Comparison of ENCODE assay signal across 8 mouse cellular contexts in genomic region chr9:62363619-62364018, GRCm38 (mm10). TPM values are rescaled to one million over a fixed set of nuclear protein-coding genes. Genes with fewer than 3 reads are reported as not detected.
DNase-seq lines count a peak whose midpoint lies in the region; ATAC-seq lines count a peak whose summit lies in the region.

No protein-coding gene starts in this region.

- peaks cover 75 to 100% of the 10 kb centered on the region in 2 experiments for H3K4me1 ChIP-seq in heart, embryonic 14.5 days (ENCODE audit: control insufficient read depth in 2 of 2, insufficient read depth in 2 of 2, low read length in 2 of 2)
- peaks cover 99% of the 10 kb centered on the region for H3K4me1 ChIP-seq in liver, embryonic 15.5 days (replicated peaks)
- peaks cover 55% of the 10 kb centered on the region for H3K4me1 ChIP-seq in neural tube, embryonic 11.5 days (ENCODE audit: control insufficient read depth, insufficient read depth, low read length)
- peaks cover 73% of the 10 kb centered on the region for H3K4me1 ChIP-seq in stomach, embryonic 16.5 days (ENCODE audit: control insufficient read depth, insufficient read depth, low read length)

- H3K4me3 ChIP-seq in heart, embryonic 14.5 days (ENCODE audit: control insufficient read depth in 1 of 2, insufficient read depth in 1 of 2, low read depth in 1 of 2, low read length in 2 of 2), result peak overlapping the region; percentile 20 to 27
- H3K4me3 ChIP-seq in liver, embryonic 15.5 days (replicated peaks), result peak overlapping the region; percentile 22
- H3K4me3 ChIP-seq in neural tube, embryonic 11.5 days (ENCODE audit: low read depth, low read length), result peak overlapping the region; percentile 15
- peak overlapping the region; percentile 33 for H3K4me3 ChIP-seq in stomach, embryonic 16.5 days (replicated peaks; ENCODE audit: low read length)

- peak overlapping the region; percentile 69 for H3K9ac ChIP-seq in heart, embryonic 14.5 days (ENCODE audit: low read length)
- H3K9ac ChIP-seq in liver, embryonic 15.5 days, result peak overlapping the region; percentile 29
- H3K9ac ChIP-seq in neural tube, embryonic 11.5 days (ENCODE audit: low read length), result peak overlapping the region; percentile 54
- peak overlapping the region; percentile 66 for H3K9ac ChIP-seq in stomach, embryonic 16.5 days (ENCODE audit: low read length)

- peak; percentile 87 for DNase-seq in CD4-positive, CD25-positive, alpha-beta regulatory T cell, adult 2 months (ENCODE audit: low read depth, low spot score)
- DNase-seq in c-Kit-positive CD71-negative TER-119-negative erythroid progenitor cells, embryonic 14.5 days (ENCODE audit: low read depth), result peak; percentile 77
- DNase-seq in fibroblast of lung, adult 2 months (ENCODE audit: low read depth), result peak; percentile 63
- DNase-seq in kidney, postnatal 14 days, result peak; percentile 93
- peak; percentile 85 for DNase-seq in neural tube, embryonic 11.5 days (ENCODE audit: low spot score)

- H3K27ac ChIP-seq in heart, embryonic 14.5 days (replicated peaks in 1 of 2; ENCODE audit: control insufficient read depth in 1 of 2, insufficient read depth in 1 of 2, low read depth in 2 of 2, low read length in 2 of 2), result peak overlapping the region; percentile 49 to 61
- 0 out of 2 replicates have a peak overlapping the region, but pooled peaks have one; percentile 38 for H3K27ac ChIP-seq in liver, embryonic 15.5 days (replicated peaks)
- H3K27ac ChIP-seq in neural tube, embryonic 11.5 days (ENCODE audit: low read depth, low read length), result peak overlapping the region; percentile 62; the same call in 1 of the 2 replicates
- peak overlapping the region; percentile 36 for H3K27ac ChIP-seq in stomach, embryonic 16.5 days (ENCODE audit: low read length)

- peaks cover 15% of the 10 kb centered on the region for H3K36me3 ChIP-seq in heart, embryonic 14.5 days (ENCODE audit: control insufficient read depth, insufficient read depth, low read length)
- H3K36me3 ChIP-seq in liver, embryonic 15.5 days (replicated peaks), result peaks cover 13% of the 10 kb centered on the region; the same call in 1 of the 2 replicates
- H3K36me3 ChIP-seq in neural tube, embryonic 11.5 days (ENCODE audit: control insufficient read depth, insufficient read depth, low read length), result no peaks in the 10 kb centered on the region
- H3K36me3 ChIP-seq in stomach, embryonic 16.5 days (ENCODE audit: control insufficient read depth, insufficient read depth, low read length), result no peaks in the 10 kb centered on the region

- no peaks in the 10 kb centered on the region for H3K9me3 ChIP-seq in heart, embryonic 14.5 days (ENCODE audit: control insufficient read depth, low read length)
- no peaks in the 10 kb centered on the region for H3K9me3 ChIP-seq in liver, embryonic 15.5 days (replicated peaks)
- no peaks in the 10 kb centered on the region for H3K9me3 ChIP-seq in neural tube, embryonic 11.5 days (ENCODE audit: control insufficient read depth, low read length)
- H3K9me3 ChIP-seq in stomach, embryonic 16.5 days (replicated peaks; ENCODE audit: control insufficient read depth, low read length), result no peaks in the 10 kb centered on the region

- peak overlapping the region; percentile 68 for H3K4me2 ChIP-seq in heart, embryonic 14.5 days (ENCODE audit: low read length)
- peak overlapping the region; percentile 64 for H3K4me2 ChIP-seq in liver, embryonic 15.5 days
- H3K4me2 ChIP-seq in neural tube, embryonic 11.5 days (ENCODE audit: low read depth), result peak overlapping the region; percentile 43
- H3K4me2 ChIP-seq in stomach, embryonic 16.5 days (ENCODE audit: low read depth, low read length), result peak overlapping the region; percentile 62

- peak; percentile 58 for ATAC-seq in heart, embryonic 14.5 days (ENCODE audit: insufficient number of reproducible peaks, insufficient read depth, low FRiP score, low read depth)
- ATAC-seq in liver, embryonic 15.5 days (ENCODE audit: insufficient read depth), result peak; percentile 86
- ATAC-seq in neural tube, embryonic 11.5 days (ENCODE audit: insufficient read depth, low FRiP score, low TSS enrichment), result peak; percentile 92
- ATAC-seq in stomach, embryonic 16.5 days (ENCODE audit: insufficient read depth, low FRiP score), result peak; percentile 88; the same call in 1 of the 2 replicates

- 4% methylated on average over 24 of the region's 24 CpGs for WGBS in heart, embryonic 14.5 days
- WGBS in liver, embryonic 15.5 days (ENCODE audit: insufficient replicate concordance), result 5% methylated on average over 24 of the region's 24 CpGs
- 1% methylated on average over 24 of the region's 24 CpGs for WGBS in neural tube, embryonic 11.5 days
- WGBS in stomach, embryonic 16.5 days, result 1% methylated on average over 24 of the region's 24 CpGs

- H3K27me3 ChIP-seq in heart, embryonic 14.5 days (ENCODE audit: control insufficient read depth, insufficient read depth, low read length), result no peaks in the 10 kb centered on the region
- no peaks in the 10 kb centered on the region for H3K27me3 ChIP-seq in liver, embryonic 15.5 days
- H3K27me3 ChIP-seq in neural tube, embryonic 11.5 days (ENCODE audit: control insufficient read depth, insufficient read depth, low read length), result no peaks in the 10 kb centered on the region
- H3K27me3 ChIP-seq in stomach, embryonic 16.5 days (ENCODE audit: control insufficient read depth, insufficient read depth, low read length), result no peaks in the 10 kb centered on the region

RNA-seq across cellular contexts. Expression of gene Anp32a, which starts 22.5 kb away (rescaled TPM):
- polyA plus RNA-seq in heart, embryonic 14.5 days (2014; fragmentation: Nextera tagmentation; extraction: Ambion mirVana), result 92.8 and 109 TPM in 2 replicates
- 48.5 and 63.7 TPM in 2 replicates for polyA plus RNA-seq in liver, embryonic 15.5 days (2015; fragmentation: Nextera tagmentation; extraction: Ambion mirVana)
- polyA plus RNA-seq in neural tube, embryonic 11.5 days (2014; fragmentation: Nextera tagmentation; extraction: Ambion mirVana), result 125 and 138 TPM in 2 replicates
- polyA plus RNA-seq in stomach, embryonic 16.5 days (2015; fragmentation: Nextera tagmentation; extraction: Ambion mirVana), result 117 and 125 TPM in 2 replicates

Comparison
In these comparisons a context has a peak if more than half of its experiments do, and no peak if none do; other contexts are left out.
1. Peak in every context shown above with its lines: DNase-seq, ATAC-seq, H3K4me3 ChIP-seq and H3K27ac ChIP-seq.